Mouse (Mus musculus): ENCODE measurements at regions not wholly inside any gene's neighbourhood (a gene's known extent, or its start where the extent isn't known, plus 50 kb on each side); places are given as distances from the start of the nearest gene placed in this dataset.
"Not testable (repeated sequence)": the region's sequence is repeated elsewhere in the genome, so short reads cannot be mapped to it uniquely, and the experiment has no call there.

GRCm38 (mm10) chr7:61615156-61615555, 731.2 kb upstream of the Ndn start:
- no peak for DNase-seq

- no peak for DNase-seq
Measured at GRCm38 (mm10) chr7:61644893-61645545, 701.4 kb upstream of the Ndn start.

GRCm38 (mm10) chr7:61658086-61658485, 688.3 kb upstream of the Ndn start:
- no peak for DNase-seq

- peak in 1 of 2 experiments; percentile 2 for DNase-seq
Measured at GRCm38 (mm10) chr7:61683080-61683479, 663.3 kb upstream of the Ndn start.

- peak in 1 of 2 experiments; percentile 1 for DNase-seq
Measured at GRCm38 (mm10) chr7:61685052-61685655, 661.2 kb upstream of the Ndn start.

- DNase-seq, result no peak
Measured at GRCm38 (mm10) chr7:61726149-61726548, 620.2 kb upstream of the Ndn start.

- no peak for DNase-seq
Measured at GRCm38 (mm10) chr7:61737511-61737910, 608.9 kb upstream of the Ndn start.

- not testable (repeated sequence) for DNase-seq
Measured at GRCm38 (mm10) chr7:61739336-61739735, 607.0 kb upstream of the Ndn start.

- DNase-seq, result no peak
Measured at GRCm38 (mm10) chr7:61769826-61770225, 576.5 kb upstream of the Ndn start.

- no peak for DNase-seq
Measured at GRCm38 (mm10) chr7:61790113-61790796, 556.1 kb upstream of the Ndn start.

- DNase-seq, result no peak
Measured at GRCm38 (mm10) chr7:61836827-61837226, 509.5 kb upstream of the Ndn start.

- peak; percentile 29 to 46 for DNase-seq
Measured at GRCm38 (mm10) chr7:61837240-61837639, 509.1 kb upstream of the Ndn start.

GRCm38 (mm10) chr7:61851949-61852348, 494.4 kb upstream of the Ndn start:
- no peak for DNase-seq

GRCm38 (mm10) chr7:61864517-61864916, 481.9 kb upstream of the Ndn start:
- no peak for DNase-seq

- no peak for DNase-seq
Measured at GRCm38 (mm10) chr7:61866376-61866775, 480.0 kb upstream of the Ndn start.

GRCm38 (mm10) chr7:61876220-61876619, 470.1 kb upstream of the Ndn start:
- no peak for DNase-seq

GRCm38 (mm10) chr7:61877311-61878065, 468.9 kb upstream of the Ndn start:
- DNase-seq, result peak; percentile 78 to 79

GRCm38 (mm10) chr7:61878095-61878494, 468.3 kb upstream of the Ndn start:
- no peak for DNase-seq

- peak in 1 of 2 experiments; percentile 6 for DNase-seq
Measured at GRCm38 (mm10) chr7:61878585-61878984, 467.8 kb upstream of the Ndn start.
